Mouse (Mus musculus) MEL (cell line): ENCODE results near the gene Mafk. TPM values are rescaled to one million over a fixed set of nuclear protein-coding genes. Genes with fewer than 3 reads are reported as not detected.

Experiments used
- DNase-seq: peaks from one replicate; pipeline ENCODE4 v3.0.0; 2011; ENCODE audit warnings: low read depth, low spot score
- H3K27ac ChIP-seq: 2 replicates; pipeline ENCODE4 v1.5.1; 2012; ENCODE audit warnings: low read depth, mild to moderate bottlenecking, control low read depth, low read length, moderate library complexity; ENCODE audit not compliant: control insufficient read depth
- H3K27me3 ChIP-seq, 2 experiments: fragments of 150-350 bp in 1 of 2; sonication (generic) in 1 of 2; 2 replicates each; pipeline ENCODE4 v1.6.1; 2012; ENCODE audit warnings: low read length in 2 of 2, mild to moderate bottlenecking in 2 of 2, improper control_type of control experiment in 1 of 2, moderate library complexity in 1 of 2; ENCODE audit not compliant: insufficient read depth in 2 of 2, control insufficient read depth in 1 of 2
- H3K36me3 ChIP-seq, 2 experiments: 2 replicates each; pipeline ENCODE4 v1.6.1; 2012 to 2014; ENCODE audit warnings: low read length in 2 of 2, improper control_type of control experiment in 1 of 2, inconsistent platforms in 1 of 2, mild to moderate bottlenecking in 1 of 2; ENCODE audit not compliant: insufficient read depth in 2 of 2, control insufficient read depth in 1 of 2
- H3K4me1 ChIP-seq, 2 experiments: fragments of 150-350 bp in 1 of 2; sonication (generic) in 1 of 2; 2 replicates each; pipeline ENCODE4 v1.6.1; 2012; ENCODE audit warnings: low read length in 2 of 2, improper control_type of control experiment in 1 of 2, mild to moderate bottlenecking in 1 of 2; ENCODE audit not compliant: insufficient read depth in 2 of 2, control insufficient read depth in 1 of 2
- H3K4me3 ChIP-seq, 2 experiments: fragments of 150-350 bp in 1 of 2; sonication (generic) in 1 of 2; 2 replicates each; pipeline ENCODE4 v1.5.1; 2012; ENCODE audit warnings: low read depth in 2 of 2, low read length in 2 of 2, mild to moderate bottlenecking in 2 of 2, moderate library complexity in 2 of 2, control low read depth in 1 of 2, improper control_type of control experiment in 1 of 2; ENCODE audit not compliant: control insufficient read depth in 1 of 2, insufficient read depth in 1 of 2
- H3K79me2 ChIP-seq: 2 replicates; pipeline ENCODE4 v1.6.1; 2012; ENCODE audit warnings: mild to moderate bottlenecking, low read length, moderate library complexity; ENCODE audit not compliant: control insufficient read depth, poor library complexity, insufficient read depth
- H3K9ac ChIP-seq: 2 replicates; pipeline ENCODE4 v1.6.1; 2012; ENCODE audit warnings: low read depth, mild to moderate bottlenecking, control low read depth, low read length, moderate library complexity; ENCODE audit not compliant: control insufficient read depth, poor library complexity, severe bottlenecking
- H3K9me3 ChIP-seq: fragments of 150-350 bp; sonication (generic); replicated peaks from 2 replicates; pipeline ENCODE4 v1.6.1; 2012; ENCODE audit warnings: mild to moderate bottlenecking, low read length, improper control_type of control experiment, moderate library complexity; ENCODE audit not compliant: insufficient read depth
- BHLHE40 ChIP-seq: IDR thresholded peaks from 2 replicates; pipeline ENCODE4 v1.6.1; 2012; ENCODE audit warnings: low read depth, mild to moderate bottlenecking, inconsistent platforms, low read length, improper control_type of control experiment, borderline replicate concordance
- CHD2 ChIP-seq: IDR thresholded peaks from 2 replicates; pipeline ENCODE4 v1.6.1; 2011; ENCODE audit warnings: low read length, improper control_type of control experiment
- CTCF ChIP-seq, 3 experiments: IDR thresholded peaks in 2 of 3; conservative IDR thresholded peaks in 1 of 3; 2 replicates each; pipeline ENCODE4 v1.5.1; 2011 to 2012; ENCODE audit warnings: low read length in 3 of 3, low read depth in 2 of 3, mild to moderate bottlenecking in 2 of 3, improper control_type of control experiment in 1 of 3, inconsistent platforms in 1 of 3, mixed read lengths in 1 of 3, moderate library complexity in 1 of 3; ENCODE audit not compliant: control insufficient read depth in 1 of 3, insufficient read depth in 1 of 3, poor library complexity in 1 of 3, severe bottlenecking in 1 of 3
- EP300 ChIP-seq, 2 experiments: IDR thresholded peaks; 2 replicates each; pipeline ENCODE4 v1.6.1; 2011; ENCODE audit warnings: improper control_type of control experiment in 2 of 2, low read length in 2 of 2, low read depth in 1 of 2, mild to moderate bottlenecking in 1 of 2
- GABPA ChIP-seq: IDR thresholded peaks from 2 replicates; pipeline ENCODE4 v1.6.1; 2012; ENCODE audit warnings: low read depth, mild to moderate bottlenecking, inconsistent platforms, low read length, improper control_type of control experiment, moderate library complexity
- HCFC1 ChIP-seq: IDR thresholded peaks from 2 replicates; pipeline ENCODE4 v1.6.1; 2012; ENCODE audit warnings: low read depth, mild to moderate bottlenecking, inconsistent platforms, low read length, improper control_type of control experiment, moderate library complexity
- JUND ChIP-seq: IDR thresholded peaks from 2 replicates; pipeline ENCODE4 v1.6.1; 2011; ENCODE audit warnings: low read depth, mild to moderate bottlenecking, improper control_type of control experiment, low read length
- KAT2A ChIP-seq: conservative IDR thresholded peaks from 2 replicates; pipeline ENCODE4 v1.6.1; 2012; ENCODE audit warnings: low read depth, low read length, improper control_type of control experiment, inconsistent platforms
- MAFK ChIP-seq: IDR thresholded peaks from 2 replicates; pipeline ENCODE4 v1.6.1; 2011; ENCODE audit warnings: low read depth, mild to moderate bottlenecking, low read length, improper control_type of control experiment, borderline replicate concordance
- MAX ChIP-seq: IDR thresholded peaks from 2 replicates; pipeline ENCODE4 v1.6.1; 2011; ENCODE audit warnings: low read length, improper control_type of control experiment
- MAZ ChIP-seq: IDR thresholded peaks from 2 replicates; pipeline ENCODE4 v1.6.1; 2012; ENCODE audit warnings: low read depth, mild to moderate bottlenecking, inconsistent platforms, low read length, improper control_type of control experiment
- MEF2A ChIP-seq: IDR thresholded peaks from 2 replicates; pipeline ENCODE4 v1.6.1; 2014; ENCODE audit warnings: low read depth, mild to moderate bottlenecking, inconsistent platforms, low read length, improper control_type of control experiment; ENCODE audit not compliant: poor library complexity, insufficient replicate concordance, severe bottlenecking; ENCODE audit errors: extremely low read depth
- MXI1 ChIP-seq: IDR thresholded peaks from 2 replicates; pipeline ENCODE4 v1.6.1; 2011; ENCODE audit warnings: mild to moderate bottlenecking, low read depth, low read length, improper control_type of control experiment
- MYC ChIP-seq: IDR thresholded peaks from 2 replicates; pipeline ENCODE4 v1.6.1; 2011; ENCODE audit warnings: low read depth, mild to moderate bottlenecking, low read length, improper control_type of control experiment, moderate library complexity
- NELFE ChIP-seq: IDR thresholded peaks from 2 replicates; pipeline ENCODE4 v1.6.1; 2011; ENCODE audit warnings: low read depth, low read length, improper control_type of control experiment
- NRF1 ChIP-seq: IDR thresholded peaks from 2 replicates; pipeline ENCODE4 v1.6.1; 2014; ENCODE audit warnings: low read depth, mild to moderate bottlenecking, inconsistent platforms, low read length, improper control_type of control experiment, moderate library complexity; ENCODE audit not compliant: poor library complexity, insufficient read depth, severe bottlenecking
- POLR2A ChIP-seq, 2 experiments: IDR thresholded peaks; 2 replicates each; pipeline ENCODE4 v1.6.1; 2011 to 2012; ENCODE audit warnings: low read length in 2 of 2, mild to moderate bottlenecking in 2 of 2, control low read depth in 1 of 2, improper control_type of control experiment in 1 of 2, low read depth in 1 of 2, moderate library complexity in 1 of 2; ENCODE audit not compliant: control insufficient read depth in 1 of 2, insufficient read depth in 1 of 2, poor library complexity in 1 of 2
- POLR2AphosphoS2 ChIP-seq: IDR thresholded peaks from 2 replicates; pipeline ENCODE4 v1.6.1; 2011; ENCODE audit warnings: low read length, improper control_type of control experiment
- POLR2AphosphoS5 ChIP-seq: IDR thresholded peaks from 2 replicates; pipeline ENCODE4 v1.6.1; 2012; ENCODE audit warnings: low read depth, borderline replicate concordance, mild to moderate bottlenecking, inconsistent platforms, low read length, moderate library complexity, mixed read lengths
- SIN3A ChIP-seq: IDR thresholded peaks from 2 replicates; pipeline ENCODE4 v1.6.1; 2012; ENCODE audit warnings: low read length, improper control_type of control experiment, inconsistent platforms
- TAL1 ChIP-seq: IDR thresholded peaks from 2 replicates; pipeline ENCODE4 v1.6.1; 2012; ENCODE audit warnings: mild to moderate bottlenecking, inconsistent platforms, low read length, moderate library complexity, mixed read lengths
- TBP ChIP-seq: IDR thresholded peaks from 2 replicates; pipeline ENCODE4 v1.8.0; 2011; ENCODE audit warnings: low read depth, low read length, improper control_type of control experiment
- TCF12 ChIP-seq: IDR thresholded peaks from 2 replicates; pipeline ENCODE4 v1.6.1; 2014; ENCODE audit warnings: low read depth, mild to moderate bottlenecking, inconsistent platforms, low read length, improper control_type of control experiment, moderate library complexity
- UBTF ChIP-seq: IDR thresholded peaks from 2 replicates; pipeline ENCODE4 v1.6.1; 2012; ENCODE audit warnings: low read depth, mild to moderate bottlenecking, inconsistent platforms, low read length, improper control_type of control experiment, moderate library complexity, borderline replicate concordance; ENCODE audit not compliant: insufficient read depth
- USF2 ChIP-seq, 2 experiments: IDR thresholded peaks; 2 replicates each; pipeline ENCODE4 v1.6.1; 2011 to 2012; ENCODE audit warnings: improper control_type of control experiment in 2 of 2, low read length in 2 of 2, borderline replicate concordance in 1 of 2, inconsistent platforms in 1 of 2, low read depth in 1 of 2, mild to moderate bottlenecking in 1 of 2; ENCODE audit not compliant: insufficient read depth in 1 of 2
- ZKSCAN1 ChIP-seq: IDR thresholded peaks from 2 replicates; pipeline ENCODE4 v1.6.1; 2012; ENCODE audit warnings: low read depth, mild to moderate bottlenecking, inconsistent platforms, low read length, improper control_type of control experiment, moderate library complexity
- ZMIZ1 ChIP-seq: IDR thresholded peaks from 2 replicates; pipeline ENCODE4 v1.6.1; 2012; ENCODE audit warnings: low read depth, mild to moderate bottlenecking, inconsistent platforms, low read length, improper control_type of control experiment, moderate library complexity
- polyA plus RNA-seq, 2 experiments: library from polyadenylated mRNA; stranded (reverse) in 1 of 2; unstranded in 1 of 2; fragments of >175 nt in 1 of 2; fragments of >200 nt in 1 of 2; gene quantifications; 2 replicates each; pipeline versions ENCODE4 v1.2.1 to v1.2.4; 2012; ENCODE audit warnings: low replicate concordance in 2 of 2, low read depth in 1 of 2; ENCODE audit not compliant: insufficient read length in 2 of 2, insufficient read depth in 1 of 2, missing spikeins in 1 of 2
- total RNA-seq: library from RNA; depleted of rRNA; stranded (reverse); fragments of 300-350 nt; gene quantifications from 2 replicates; pipeline ENCODE4 v1.2.3, GENCODE M21; 2012

Gene Mafk
- total and polyA plus RNA-seq, 3 experiments = 56.5 to 62.1 TPM; not detected in 1

DNA sequence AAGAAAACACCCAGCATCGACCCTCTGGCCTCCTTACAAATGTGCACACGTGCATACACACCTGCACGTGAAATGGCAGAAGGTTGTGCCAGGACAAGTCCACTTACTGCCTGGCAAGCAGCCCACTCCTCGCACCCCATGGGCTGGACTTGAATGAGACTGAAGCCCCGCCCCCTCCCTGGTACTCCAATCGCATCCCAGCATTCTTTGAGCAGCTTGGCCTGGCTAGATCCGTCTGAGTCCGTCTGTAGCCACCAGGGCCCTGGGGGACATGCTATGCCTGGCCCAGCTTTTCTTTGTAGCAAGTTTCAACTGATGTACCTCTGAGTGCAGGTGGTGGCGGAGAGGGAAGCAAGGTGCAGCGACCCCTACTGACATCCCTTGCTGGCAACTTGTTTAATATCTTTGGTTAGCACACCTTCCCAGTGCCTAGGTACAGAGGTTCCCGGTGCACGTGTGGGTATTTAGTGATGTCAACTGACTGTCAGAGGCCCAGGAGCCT lies 12.3 kb downstream of the Mafk start:
- TF ChIP-seq KAT2A = no peak
- peak; percentile 45 for TF ChIP-seq MYC
- peak; percentile 96 for TF ChIP-seq MXI1
- no peak for TF ChIP-seq MEF2A
- TF ChIP-seq TBP = no peak
- TF ChIP-seq POLR2AphosphoS2 = peak; percentile 75; the same call in 1 of the 2 replicates
- TF ChIP-seq MAX = 0 out of 2 replicates have a peak, but pooled peaks have one; percentile 61
- TF ChIP-seq BHLHE40 = peak; percentile 74
- no peak for TF ChIP-seq USF2 (IDR thresholded peaks at IDR 0.05; ENCODE audit: borderline replicate concordance in 1 of 2, insufficient read depth in 1 of 2, low read depth in 1 of 2, low read length in 2 of 2)
- peak in 1 of 2 experiments; percentile 54; a peak in 1 of 4 replicates for TF ChIP-seq POLR2A (IDR thresholded peaks at IDR 0.05; ENCODE audit: control insufficient read depth in 1 of 2, insufficient read depth in 1 of 2, low read depth in 1 of 2, low read length in 2 of 2, poor library complexity in 1 of 2)
- TF ChIP-seq NRF1 = no peak
- TF ChIP-seq TAL1 = no peak
- 0 out of 2 replicates have a peak, but pooled peaks have one; percentile 24 for TF ChIP-seq TCF12
- TF ChIP-seq HCFC1 = 0 out of 2 replicates have a peak, but pooled peaks have one; percentile 3
- no peak for TF ChIP-seq MAZ
- peak; percentile 53 to 54 (median 53) for TF ChIP-seq CTCF (IDR thresholded peaks at IDR 0.05 in 2 of 3, conservative IDR thresholded peaks at IDR 0.05 in 1 of 3; ENCODE audit: control insufficient read depth in 1 of 3, insufficient read depth in 1 of 3, low read depth in 2 of 3, low read length in 3 of 3, poor library complexity in 1 of 3, severe bottlenecking in 1 of 3)
- TF ChIP-seq EP300 (IDR thresholded peaks at IDR 0.05; ENCODE audit: low read depth in 1 of 2, low read length in 2 of 2) = no peak
- no peak for TF ChIP-seq POLR2AphosphoS5
- Histone ChIP-seq H3K9ac (peak overlapping the region; percentile 52), H3K4me1 (peaks cover 6 to 32% of the 10 kb centered on the region in 2 experiments), H3K79me2 (no peaks in the 10 kb centered on the region), H3K4me3 (peak overlapping the region; percentile 31 to 52), H3K27me3 (no peaks in the 10 kb centered on the region), H3K36me3 (peaks cover 0 to 20% of the 10 kb centered on the region in 2 experiments; a peak in 3 of 4 replicates), H3K27ac (peak overlapping the region; percentile 99), H3K9me3 (no peaks in the 10 kb centered on the region)
- DNase-seq = peak; percentile 94

DNA sequence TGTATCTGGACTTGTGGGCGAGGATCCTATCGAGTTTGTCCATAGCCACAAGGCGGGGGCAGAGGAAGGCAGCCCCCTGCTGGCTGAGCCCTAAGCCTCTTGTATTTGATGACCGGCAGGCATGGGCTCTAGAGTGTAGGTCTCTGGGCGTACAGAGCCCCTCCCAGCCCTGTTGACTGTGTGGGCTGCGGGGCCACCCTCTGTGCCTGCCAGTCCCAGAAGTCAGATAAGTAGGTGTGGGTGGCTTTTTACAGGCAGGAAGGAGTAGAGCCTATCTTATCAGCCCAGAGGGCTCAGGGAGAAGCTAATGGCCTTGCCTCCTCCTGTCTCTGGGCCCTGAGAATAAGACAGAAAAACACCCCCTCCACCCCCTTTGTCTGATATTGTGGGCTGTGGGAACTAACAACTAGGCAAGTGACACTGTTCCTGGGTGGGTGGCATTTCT lies 12.8 kb downstream of the Mafk start:
- H3K27me3 ChIP-seq = no peaks in the 10 kb centered on the region
- peaks cover 6 to 32% of the 10 kb centered on the region in 2 experiments for H3K4me1 ChIP-seq
- peak; percentile 96 for DNase-seq
- peak overlapping the region; percentile 99 for H3K27ac ChIP-seq
- H3K4me3 ChIP-seq = peak overlapping the region; percentile 31 to 52
- no peaks in the 10 kb centered on the region for H3K9me3 ChIP-seq
- peaks cover 0 to 20% of the 10 kb centered on the region in 2 experiments; a peak in 3 of 4 replicates for H3K36me3 ChIP-seq
- peak overlapping the region; percentile 66 for H3K9ac ChIP-seq
- H3K79me2 ChIP-seq = no peaks in the 10 kb centered on the region
- TF ChIP-seq POLR2AphosphoS2 (peak; percentile 53; the same call in 1 of the 2 replicates), MAFK (peak; percentile 83; the same call in 1 of the 2 replicates), JUND (peak; percentile 60), SIN3A (peak; percentile 95), POLR2A (IDR thresholded peaks at IDR 0.05; ENCODE audit: control insufficient read depth in 1 of 2, insufficient read depth in 1 of 2, low read depth in 1 of 2, low read length in 2 of 2, poor library complexity in 1 of 2) (peak; percentile 23 to 65; a peak in 1 of 4 replicates), MAZ (peak; percentile 98), CHD2 (peak; percentile 51; the same call in 1 of the 2 replicates), CTCF (IDR thresholded peaks at IDR 0.05 in 2 of 3, conservative IDR thresholded peaks at IDR 0.05 in 1 of 3; ENCODE audit: control insufficient read depth in 1 of 3, insufficient read depth in 1 of 3, low read depth in 2 of 3, low read length in 3 of 3, poor library complexity in 1 of 3, severe bottlenecking in 1 of 3) (no peak), NELFE (peak; percentile 45; the same call in 1 of the 2 replicates), GABPA (no peak), MEF2A (peak; percentile 14; the same call in 1 of the 2 replicates), MYC (no peak; the same call in 1 of the 2 replicates), ZKSCAN1 (no peak), MXI1 (peak; percentile 78), TCF12 (peak; percentile 98), TAL1 (peak; percentile 97), UBTF (no peak), BHLHE40 (peak; percentile 68), ZMIZ1 (peak; percentile 84), TBP (peak; percentile 59)
